Mouse (Mus musculus) forebrain, embryonic 13.5 days (tissue): ENCODE data around the gene Olfr316. TPM values are rescaled to one million over a fixed set of nuclear protein-coding genes. Genes with fewer than 3 reads are reported as not detected.

ENCODE experiments used
- ATAC-seq: fragments of 200-750 bp; cut with Nextera tagmentation; 2 replicates; pipeline ENCODE4 v1.8.0; 2017
- H3K27ac ChIP-seq: fragments of 300-500 bp; sonication (generic); 2 replicates; pipeline ENCODE4 v1.5.1; 2015; ENCODE audit warnings: inconsistent platforms, mild to moderate bottlenecking, moderate library complexity
- H3K27me3 ChIP-seq: fragments of 300-500 bp; sonication (generic); 2 replicates; pipeline ENCODE4 v1.6.1; 2015; ENCODE audit warnings: mild to moderate bottlenecking, inconsistent platforms
- H3K36me3 ChIP-seq: fragments of 300-500 bp; sonication (generic); 2 replicates; pipeline ENCODE4 v1.6.1; 2015; ENCODE audit warnings: mild to moderate bottlenecking, inconsistent platforms; ENCODE audit not compliant: poor library complexity, severe bottlenecking
- H3K4me1 ChIP-seq: fragments of 300-500 bp; sonication (generic); 2 replicates; pipeline ENCODE4 v1.6.1; 2015; ENCODE audit warnings: inconsistent platforms
- H3K4me2 ChIP-seq: fragments of 300-500 bp; sonication (generic); 2 replicates; pipeline ENCODE4 v1.6.1; 2015; ENCODE audit warnings: inconsistent platforms, mild to moderate bottlenecking, moderate library complexity
- H3K4me3 ChIP-seq: fragments of 300-500 bp; sonication (generic); 2 replicates; pipeline ENCODE4 v1.5.1; 2015; ENCODE audit warnings: mild to moderate bottlenecking, inconsistent platforms
- H3K9ac ChIP-seq: fragments of 300-500 bp; sonication (generic); 2 replicates; pipeline ENCODE4 v1.6.1; 2015; ENCODE audit warnings: mild to moderate bottlenecking, inconsistent platforms
- H3K9me3 ChIP-seq: fragments of 300-500 bp; sonication (generic); replicated peaks from 2 replicates; pipeline ENCODE4 v1.6.1; 2016; ENCODE audit warnings: inconsistent platforms
- WGBS: fragments of 180-500 bp; shearing (Covaris S2); methylation state at CpG from one replicate; pipeline ENCODE4 v1.1.7; 2015; 5-methylcytosine and 5-hydroxymethylcytosine counted together
- polyA plus RNA-seq: library from polyadenylated mRNA; unstranded; fragments of >200 nt; fragmentation: Nextera tagmentation; extraction: Ambion mirVana; gene quantifications from 2 replicates; pipeline ENCODE4 v1.2.1, GENCODE M21; 2015

Olfr316 gene
- polyA plus RNA-seq, 1 experiment from 2014 or later = not detected

- no peak for ATAC-seq
- H3K4me1 ChIP-seq = peaks cover 5% of the 10 kb centered on the region
- H3K9me3 ChIP-seq = no peaks in the 10 kb centered on the region
- H3K9ac ChIP-seq = no peak overlapping the region
- no peak overlapping the region for H3K27ac ChIP-seq
- no peak overlapping the region for H3K4me2 ChIP-seq
- H3K27me3 ChIP-seq = no peaks in the 10 kb centered on the region
- WGBS = 93% methylated on average over 10 of the region's 10 CpGs
- H3K36me3 ChIP-seq = no peaks in the 10 kb centered on the region
- no peak overlapping the region for H3K4me3 ChIP-seq
Observed at GRCm38 (mm10) chr11:58787651-58788050, 35.1 kb downstream of the Olfr316 start.

- WGBS = 84% methylated on average over 8 of the region's 8 CpGs
- Histone ChIP-seq H3K4me3 (no peak overlapping the region), H3K9ac (no peak overlapping the region), H3K4me2 (no peak overlapping the region), H3K9me3 (no peaks in the 10 kb centered on the region), H3K36me3 (no peaks in the 10 kb centered on the region), H3K27me3 (no peaks in the 10 kb centered on the region), H3K27ac (no peak overlapping the region), H3K4me1 (peaks cover 5% of the 10 kb centered on the region)
- no peak for ATAC-seq
Observed at GRCm38 (mm10) chr11:58788346-58788745, 35.8 kb downstream of the Olfr316 start.

- H3K4me1 ChIP-seq = peaks cover 5% of the 10 kb centered on the region
- no peak overlapping the region for H3K9ac ChIP-seq
- ATAC-seq = no peak
- H3K4me3 ChIP-seq = no peak overlapping the region
- no peak overlapping the region for H3K4me2 ChIP-seq
- no peaks in the 10 kb centered on the region for H3K36me3 ChIP-seq
- H3K27me3 ChIP-seq = no peaks in the 10 kb centered on the region
- WGBS = 20% methylated on average over 3 of the region's 3 CpGs
- no peak overlapping the region for H3K27ac ChIP-seq
- no peaks in the 10 kb centered on the region for H3K9me3 ChIP-seq
Observed at GRCm38 (mm10) chr11:58789532-58789931, 37.0 kb downstream of the Olfr316 start.

- Histone ChIP-seq H3K4me1 (peaks cover 5% of the 10 kb centered on the region), H3K36me3 (no peaks in the 10 kb centered on the region), H3K4me3 (no peak overlapping the region), H3K27me3 (no peaks in the 10 kb centered on the region), H3K9ac (no peak overlapping the region), H3K9me3 (no peaks in the 10 kb centered on the region), H3K27ac (no peak overlapping the region), H3K4me2 (no peak overlapping the region)
- no peak for ATAC-seq
- WGBS = 54% methylated on average over 2 of the region's 2 CpGs
Observed at GRCm38 (mm10) chr11:58790053-58790452, 37.5 kb downstream of the Olfr316 start.

- peaks cover 5% of the 10 kb centered on the region for H3K4me1 ChIP-seq
- no peak overlapping the region for H3K4me3 ChIP-seq
- no peak for ATAC-seq
- no peaks in the 10 kb centered on the region for H3K36me3 ChIP-seq
- no peaks in the 10 kb centered on the region for H3K9me3 ChIP-seq
- H3K27ac ChIP-seq = no peak overlapping the region
- H3K27me3 ChIP-seq = no peaks in the 10 kb centered on the region
- no peak overlapping the region for H3K9ac ChIP-seq
- WGBS = 84% methylated on average over 6 of the region's 6 CpGs
- no peak overlapping the region for H3K4me2 ChIP-seq
Observed at GRCm38 (mm10) chr11:58790646-58791045, 38.1 kb downstream of the Olfr316 start.

GRCm38 (mm10) chr11:58795856-58796255 lies 43.3 kb downstream of the Olfr316 start:
- H3K9ac ChIP-seq = no peak overlapping the region
- no peaks in the 10 kb centered on the region for H3K36me3 ChIP-seq
- H3K4me2 ChIP-seq = no peak overlapping the region
- ATAC-seq = no peak
- H3K9me3 ChIP-seq = no peaks in the 10 kb centered on the region
- H3K4me1 ChIP-seq = no peaks in the 10 kb centered on the region
- H3K27me3 ChIP-seq = no peaks in the 10 kb centered on the region
- no peak overlapping the region for H3K27ac ChIP-seq
- no peak overlapping the region for H3K4me3 ChIP-seq
- WGBS = 90% methylated on average over 2 of the region's 2 CpGs

GRCm38 (mm10) chr11:58796850-58797249 lies 44.3 kb downstream of the Olfr316 start:
- Histone ChIP-seq H3K4me3 (no peak overlapping the region), H3K27me3 (no peaks in the 10 kb centered on the region), H3K27ac (no peak overlapping the region), H3K36me3 (no peaks in the 10 kb centered on the region), H3K9ac (no peak overlapping the region), H3K4me1 (peaks cover 4% of the 10 kb centered on the region), H3K4me2 (no peak overlapping the region), H3K9me3 (no peaks in the 10 kb centered on the region)
- ATAC-seq = no peak
- WGBS = 82% methylated on average over 7 of the region's 7 CpGs

- no peak for ATAC-seq
- no peaks in the 10 kb centered on the region for H3K27me3 ChIP-seq
- H3K9me3 ChIP-seq = no peaks in the 10 kb centered on the region
- no peak overlapping the region for H3K27ac ChIP-seq
- H3K4me1 ChIP-seq = peaks cover 9% of the 10 kb centered on the region
- no peaks in the 10 kb centered on the region for H3K36me3 ChIP-seq
- H3K4me3 ChIP-seq = no peak overlapping the region
- 83% methylated on average over 5 of the region's 5 CpGs for WGBS
- no peak overlapping the region for H3K4me2 ChIP-seq
- H3K9ac ChIP-seq = no peak overlapping the region
Observed at GRCm38 (mm10) chr11:58799747-58800146, 47.2 kb downstream of the Olfr316 start.

- H3K27me3 ChIP-seq = no peaks in the 10 kb centered on the region
- H3K27ac ChIP-seq = no peak within 1 kb of the TSS
- H3K4me3 ChIP-seq = peak within 1 kb of the TSS; percentile 13; the same call in 1 of the 2 replicates
- H3K9ac ChIP-seq = no peak within 1 kb of the TSS
- no peaks in the 10 kb centered on the region for H3K9me3 ChIP-seq
- no peaks in the 10 kb centered on the region for H3K36me3 ChIP-seq
- peak; percentile 53; the same call in 1 of the 2 replicates for ATAC-seq
- 32% methylated on average over 14 of the region's 14 CpGs for WGBS
- H3K4me1 ChIP-seq = peaks cover 9% of the 10 kb centered on the region
- peak within 1 kb of the TSS; percentile 39 for H3K4me2 ChIP-seq
Observed at GRCm38 (mm10) chr11:58801558-58802228, 49.2 kb downstream of the Olfr316 start, which contains the start of gene Fam183b. Gene Fam183b (minus strand): TSS chr11:58801960.

GRCm38 (mm10) chr11:58803871-58804270 lies 51.3 kb downstream of the Olfr316 start:
- Histone ChIP-seq H3K4me2 (no peak overlapping the region), H3K4me3 (no peak overlapping the region), H3K27ac (no peak overlapping the region), H3K36me3 (no peaks in the 10 kb centered on the region), H3K4me1 (peaks cover 9% of the 10 kb centered on the region), H3K9ac (no peak overlapping the region), H3K27me3 (no peaks in the 10 kb centered on the region), H3K9me3 (no peaks in the 10 kb centered on the region)
- WGBS = 80% methylated on average over 4 of the region's 4 CpGs
- ATAC-seq = no peak

GRCm38 (mm10) chr11:58804393-58804792 lies 51.9 kb downstream of the Olfr316 start:
- WGBS = 89% methylated on average over 2 of the region's 2 CpGs
- Histone ChIP-seq H3K27ac (no peak overlapping the region), H3K4me1 (peaks cover 9% of the 10 kb centered on the region), H3K9me3 (no peaks in the 10 kb centered on the region), H3K27me3 (no peaks in the 10 kb centered on the region), H3K9ac (no peak overlapping the region), H3K4me3 (no peak overlapping the region), H3K4me2 (no peak overlapping the region), H3K36me3 (no peaks in the 10 kb centered on the region)
- ATAC-seq = no peak
